Mouse (Mus musculus): Measurements from ENCODE around the gene Slfn4. TPM values are rescaled to one million over a fixed set of nuclear protein-coding genes. Genes with fewer than 3 reads are reported as not detected.
"Not testable (repeated sequence)": the region's sequence is repeated elsewhere in the genome, so short reads cannot be mapped to it uniquely, and the experiment has no call there.

Slfn4 gene
- total RNA-seq (2022): under 1 TPM in 2 of 4 experiments, not detected in 2; 0.09 to 0.11 TPM

DNA sequence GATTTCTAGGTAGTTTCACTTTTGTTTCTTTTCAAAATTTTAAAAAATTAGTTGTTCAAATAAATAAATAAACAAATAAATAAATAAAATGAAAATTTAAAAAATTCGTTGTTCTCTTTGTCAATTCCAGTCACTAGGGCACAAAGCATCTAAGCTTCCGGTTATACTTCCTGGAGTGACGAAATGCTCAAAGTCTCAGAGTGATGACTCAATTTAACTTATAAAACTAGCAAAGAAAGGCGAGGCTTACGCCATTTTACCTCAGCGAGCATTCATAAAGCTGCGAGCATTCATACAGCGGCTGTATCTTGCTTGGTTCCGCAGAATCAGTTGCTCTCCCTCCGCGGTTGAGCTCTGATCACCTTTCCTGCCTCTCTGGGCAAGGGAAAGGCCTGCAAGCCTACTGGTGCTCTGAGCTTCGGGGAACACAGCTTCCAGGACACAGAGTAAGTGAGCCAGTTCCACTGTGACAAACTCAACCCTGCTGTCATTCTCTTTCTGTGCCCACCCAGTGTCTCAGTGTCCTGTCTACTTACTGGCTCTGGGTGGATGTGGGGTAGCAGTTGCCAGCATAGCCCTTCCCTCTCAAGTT is at the start of gene Slfn4:
Slfn4 (plus strand) TSS at position 239 of the 592 bp plus-strand sequence.
- DNase-seq (ENCODE audit: low spot score in 2 of 2): no peak

DNA sequence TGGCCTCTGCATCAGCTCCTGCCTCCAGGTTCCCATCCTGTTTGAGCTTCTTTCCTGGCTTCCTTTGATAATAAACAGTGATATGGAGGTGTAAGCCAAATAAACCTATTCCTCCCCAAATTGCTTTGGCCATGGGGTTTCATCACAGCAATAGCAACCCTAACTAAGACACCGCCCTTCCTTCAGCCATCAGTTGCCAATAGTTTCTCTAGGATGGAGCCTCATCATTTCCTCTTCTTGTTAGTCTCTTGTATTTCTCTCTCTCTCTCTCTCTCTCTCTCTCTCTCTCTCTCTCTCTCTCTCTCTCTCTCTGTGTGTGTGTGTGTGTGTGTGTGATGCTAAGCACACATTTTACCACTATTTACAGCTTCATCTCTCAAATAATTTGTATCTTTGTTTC is 49.4 kb upstream of the Slfn4 start:
- not testable (repeated sequence) for DNase-seq (ENCODE audit: low spot score in 2 of 2)

DNA sequence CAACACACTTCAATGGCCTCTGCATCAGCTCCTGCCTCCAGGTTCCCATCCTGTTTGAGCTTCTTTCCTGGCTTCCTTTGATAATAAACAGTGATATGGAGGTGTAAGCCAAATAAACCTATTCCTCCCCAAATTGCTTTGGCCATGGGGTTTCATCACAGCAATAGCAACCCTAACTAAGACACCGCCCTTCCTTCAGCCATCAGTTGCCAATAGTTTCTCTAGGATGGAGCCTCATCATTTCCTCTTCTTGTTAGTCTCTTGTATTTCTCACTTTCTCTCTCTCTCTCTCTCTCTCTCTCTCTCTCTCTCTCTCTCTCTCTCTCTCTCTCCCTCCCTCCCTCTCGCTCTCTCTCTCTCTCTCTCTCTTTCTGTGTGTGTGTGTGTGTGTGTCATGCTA is 37.7 kb upstream of the Slfn4 start:
- not testable (repeated sequence) for DNase-seq (ENCODE audit: low spot score in 2 of 2)

DNA sequence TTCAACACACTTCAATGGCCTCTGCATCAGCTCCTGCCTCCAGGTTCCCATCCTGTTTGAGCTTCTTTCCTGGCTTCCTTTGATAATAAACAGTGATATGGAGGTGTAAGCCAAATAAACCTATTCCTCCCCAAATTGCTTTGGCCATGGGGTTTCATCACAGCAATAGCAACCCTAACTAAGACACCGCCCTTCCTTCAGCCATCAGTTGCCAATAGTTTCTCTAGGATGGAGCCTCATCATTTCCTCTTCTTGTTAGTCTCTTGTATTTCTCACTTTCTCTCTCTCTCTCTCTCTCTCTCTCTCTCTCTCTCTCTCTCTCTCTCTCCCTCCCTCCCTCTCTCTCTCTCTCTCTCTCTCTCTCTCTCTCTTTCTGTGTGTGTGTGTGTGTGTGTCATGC is 26.0 kb upstream of the Slfn4 start:
- DNase-seq (ENCODE audit: low spot score in 2 of 2): not testable (repeated sequence)

DNA sequence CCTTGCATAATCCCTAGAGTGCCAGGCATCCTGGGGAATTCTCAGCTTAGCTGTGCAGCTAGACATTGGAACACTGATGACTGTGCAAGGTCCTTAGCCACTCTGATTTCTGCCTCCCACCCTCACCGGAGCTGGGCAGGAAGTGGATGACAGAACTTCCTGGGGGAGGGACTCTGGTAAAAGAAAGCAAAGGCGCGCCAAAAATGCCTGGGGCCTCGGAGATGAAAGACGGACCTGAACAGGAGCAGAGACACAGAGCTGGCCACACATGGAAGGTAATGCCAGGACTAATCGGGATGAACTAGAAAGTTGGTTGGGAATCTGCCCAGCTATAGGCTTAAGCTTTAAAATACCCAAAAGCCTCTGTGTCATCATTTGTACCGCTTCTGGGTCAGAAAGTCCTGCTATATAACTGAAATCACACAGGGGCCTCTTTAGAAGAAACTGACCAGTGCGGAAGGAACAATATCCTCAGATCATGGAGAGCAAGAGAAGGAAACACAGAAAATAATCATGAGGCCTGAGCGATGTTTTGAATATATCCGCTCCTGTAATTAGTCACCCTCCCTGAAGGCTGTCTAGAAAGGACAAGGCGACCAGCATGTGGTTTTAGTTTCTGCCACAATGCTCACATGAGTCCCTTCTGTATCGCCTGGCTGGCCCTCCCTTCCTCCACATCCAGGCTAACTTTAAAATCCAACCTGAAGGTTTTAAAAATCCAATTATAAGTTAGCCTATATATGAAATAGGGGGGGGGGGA is 16.3 kb downstream of the Slfn4 start, which contains the start of gene Slfn3:
Slfn3 (plus strand) TSS at position 197 of the 760 bp plus-strand sequence.
- no peak for DNase-seq (ENCODE audit: low spot score in 2 of 2)

DNA sequence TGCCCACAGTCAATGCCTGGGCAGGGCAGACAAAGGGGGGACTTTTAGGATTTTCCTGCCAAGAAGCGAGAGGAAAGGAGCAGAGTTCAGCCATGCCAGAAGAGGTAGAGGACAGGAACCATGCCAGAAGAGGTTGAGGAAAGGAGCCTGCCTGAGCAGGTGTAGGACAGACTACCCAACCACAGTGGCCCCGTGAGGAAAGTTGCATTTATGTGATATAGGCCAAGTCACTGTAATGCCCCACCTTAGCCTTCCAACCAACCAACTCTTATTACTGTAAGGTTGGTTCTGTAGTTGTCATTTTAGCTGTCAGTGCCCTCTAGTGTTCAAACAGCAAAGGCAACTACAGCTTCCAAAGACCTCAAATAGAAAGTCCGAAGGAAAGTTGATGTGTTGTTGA is 17.0 kb downstream of the Slfn4 start:
- DNase-seq (ENCODE audit: low spot score in 2 of 2): no peak

DNA sequence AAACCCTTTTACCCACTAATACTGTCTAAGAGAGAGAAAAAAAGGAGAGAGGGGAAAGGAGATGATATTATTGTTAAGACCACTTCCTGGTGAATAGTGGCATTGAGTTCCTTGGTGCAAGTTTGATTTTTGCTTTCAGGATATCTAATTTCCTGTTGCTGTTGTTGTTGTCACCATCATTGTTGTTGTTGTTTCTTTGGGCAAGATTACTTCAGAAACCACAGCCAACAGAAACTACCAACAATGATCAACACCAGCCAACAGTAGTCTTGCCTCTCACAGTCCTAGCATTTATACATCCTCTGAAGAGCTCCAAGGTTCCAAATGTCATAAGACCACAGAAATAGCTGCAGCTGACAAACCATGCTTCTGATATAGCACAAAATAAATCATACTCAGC is 30.0 kb downstream of the Slfn4 start:
- DNase-seq (ENCODE audit: low spot score in 2 of 2): no peak

DNA sequence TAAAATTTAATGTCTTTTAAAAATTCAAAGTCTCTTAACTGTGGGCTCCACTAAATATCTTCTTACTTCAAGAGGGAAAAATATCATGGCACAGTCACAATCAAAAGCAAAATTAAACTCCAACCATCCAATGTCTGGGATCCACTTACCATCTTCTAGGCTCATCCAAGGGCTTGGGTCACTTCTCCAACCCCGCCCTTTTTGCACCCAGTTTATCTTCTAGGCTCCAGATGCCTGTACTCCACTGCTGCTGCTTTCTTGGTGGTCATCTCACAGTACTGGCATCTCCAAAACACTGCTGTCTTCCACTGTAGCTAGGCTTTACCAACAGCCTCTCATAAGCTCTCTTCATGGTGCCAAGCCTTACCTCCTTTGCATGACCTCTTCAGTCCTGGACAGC is 41.1 kb downstream of the Slfn4 start:
- no peak for DNase-seq (ENCODE audit: low spot score in 2 of 2)

DNA sequence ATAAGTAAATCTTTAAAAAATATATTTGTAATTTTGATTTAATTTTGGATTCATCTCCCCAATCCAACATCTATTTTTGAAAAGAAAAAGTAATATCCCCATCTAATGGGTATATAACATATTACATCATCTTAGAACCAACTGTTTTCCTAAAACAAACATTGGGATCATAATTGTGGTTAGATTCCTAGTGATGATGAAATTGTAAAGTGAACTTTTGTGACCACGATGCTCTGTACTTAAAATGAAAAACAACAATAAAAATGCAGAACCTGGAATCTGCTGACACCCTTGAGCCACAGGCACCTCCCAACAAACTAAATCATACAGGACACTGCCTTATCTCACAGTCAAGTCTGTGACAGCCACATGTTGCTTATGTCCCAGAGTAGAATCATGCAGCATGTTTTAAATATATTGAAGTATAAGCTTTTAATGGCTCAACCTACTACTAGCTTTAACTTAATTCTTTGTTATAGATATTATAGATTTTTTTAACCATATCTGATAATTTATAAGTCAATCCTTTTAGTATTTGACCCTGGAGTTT is 46.4 kb downstream of the Slfn4 start:
- no peak for DNase-seq (ENCODE audit: low spot score in 2 of 2)

DNA sequence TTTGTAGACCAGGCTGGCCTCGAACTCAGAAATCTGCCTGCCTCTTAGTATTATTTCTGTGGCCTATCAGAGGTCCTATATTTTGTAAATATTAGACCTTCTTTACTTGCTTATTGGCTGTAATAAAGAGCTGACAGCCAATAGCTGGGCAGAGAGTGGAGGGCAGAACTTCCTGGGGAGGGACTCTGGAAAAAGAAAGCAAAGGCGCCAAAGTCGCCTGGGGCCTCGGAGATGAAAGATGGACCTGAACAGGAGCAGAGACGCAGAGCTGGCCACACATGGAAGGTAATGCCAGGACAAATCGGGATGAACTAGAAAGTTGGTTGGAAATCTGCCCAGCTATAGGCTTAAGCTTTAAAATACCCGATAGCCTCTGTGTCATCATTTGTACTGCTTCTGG is 48.4 kb downstream of the Slfn4 start:
- no peak for DNase-seq (ENCODE audit: low spot score in 2 of 2)

DNA sequence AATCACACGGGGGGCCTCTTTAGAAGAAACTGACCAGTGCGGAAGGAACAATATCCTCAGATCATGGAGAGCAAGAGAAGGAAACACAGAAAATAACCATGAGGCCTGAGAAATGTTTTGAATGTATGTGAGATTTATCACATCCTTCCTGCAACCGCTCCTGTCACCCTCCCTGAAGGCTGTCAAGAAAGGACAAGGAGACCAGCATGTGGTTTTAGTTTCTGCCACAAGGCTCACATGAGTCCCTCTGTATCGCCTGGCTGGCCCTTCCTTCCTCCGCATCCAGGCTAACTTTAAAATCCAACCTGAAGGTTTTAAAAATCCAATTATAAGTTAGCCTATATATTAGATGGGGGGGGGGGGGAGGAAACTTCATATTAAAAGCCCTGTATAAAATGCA is 48.8 kb downstream of the Slfn4 start:
- not testable (repeated sequence) for DNase-seq (ENCODE audit: low spot score in 2 of 2)

DNA sequence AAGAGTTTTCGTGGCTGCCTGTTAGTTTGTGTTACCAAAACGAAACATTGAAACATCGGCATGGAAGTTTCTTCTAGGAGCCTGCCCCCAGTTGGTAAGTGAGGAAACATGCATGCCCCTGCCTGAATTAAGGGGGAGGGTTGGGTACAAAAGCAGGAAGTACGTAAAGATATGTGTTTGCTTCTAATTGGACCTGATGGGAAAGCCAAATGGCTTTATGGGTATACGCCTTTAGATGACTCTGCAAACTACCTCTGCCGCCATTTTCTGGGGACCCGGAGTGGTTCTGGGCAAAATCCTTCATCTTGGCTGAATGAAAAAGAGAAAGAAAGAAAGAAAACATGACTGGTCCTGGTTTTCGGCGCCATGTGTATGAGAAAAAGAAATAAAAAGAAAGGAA is 49.2 kb downstream of the Slfn4 start:
- no peak for DNase-seq (ENCODE audit: low spot score in 2 of 2)

DNA sequence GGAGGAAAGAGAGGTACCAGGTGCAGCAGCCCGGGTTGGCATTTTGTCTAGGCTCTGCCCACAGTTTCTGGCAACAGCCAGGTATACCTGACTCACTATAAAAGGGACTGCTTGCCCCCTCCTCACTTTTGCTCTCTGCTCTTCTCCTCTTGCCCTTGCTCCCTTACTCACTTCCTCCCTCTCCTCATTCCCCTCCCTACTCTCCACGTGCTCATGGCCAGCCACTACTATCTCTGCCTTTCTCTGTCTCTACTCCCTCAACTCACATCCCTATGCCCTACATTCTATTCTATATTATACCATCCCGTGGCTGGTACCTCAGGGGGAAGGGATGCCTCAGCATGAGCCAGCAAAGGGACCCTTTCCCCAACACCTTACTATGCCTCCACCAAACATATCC is 49.8 kb downstream of the Slfn4 start:
- no peak for DNase-seq (ENCODE audit: low spot score in 2 of 2)

DNA sequence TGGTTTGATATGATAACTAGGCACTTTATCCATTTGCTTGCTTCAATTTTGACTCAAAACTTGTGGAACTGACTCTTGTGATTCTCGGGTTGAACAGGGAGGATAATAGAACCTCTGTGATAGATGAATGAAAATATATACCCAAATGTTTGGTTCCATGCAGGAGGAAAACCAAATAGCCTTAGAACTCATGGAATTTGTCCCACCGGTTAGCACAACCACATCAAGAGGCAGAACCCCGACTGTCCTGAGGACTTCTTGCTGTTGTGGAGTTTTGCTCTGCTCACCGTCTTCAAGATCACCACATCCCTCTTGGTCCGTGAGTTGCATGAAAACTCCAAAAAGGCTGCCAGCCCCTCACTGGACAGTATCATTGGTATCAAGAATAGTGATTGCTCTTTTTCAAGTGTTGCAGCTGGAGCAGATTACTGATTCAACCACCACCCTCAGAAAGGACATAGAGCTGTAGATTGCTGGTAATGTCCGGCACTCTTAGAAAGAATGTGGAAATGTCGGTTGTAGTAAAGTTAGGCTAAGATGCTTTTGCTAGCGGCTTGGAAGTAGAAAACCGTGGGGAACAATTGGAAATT is 50.5 kb downstream of the Slfn4 start:
- no peak for DNase-seq (ENCODE audit: low spot score in 2 of 2)

DNA sequence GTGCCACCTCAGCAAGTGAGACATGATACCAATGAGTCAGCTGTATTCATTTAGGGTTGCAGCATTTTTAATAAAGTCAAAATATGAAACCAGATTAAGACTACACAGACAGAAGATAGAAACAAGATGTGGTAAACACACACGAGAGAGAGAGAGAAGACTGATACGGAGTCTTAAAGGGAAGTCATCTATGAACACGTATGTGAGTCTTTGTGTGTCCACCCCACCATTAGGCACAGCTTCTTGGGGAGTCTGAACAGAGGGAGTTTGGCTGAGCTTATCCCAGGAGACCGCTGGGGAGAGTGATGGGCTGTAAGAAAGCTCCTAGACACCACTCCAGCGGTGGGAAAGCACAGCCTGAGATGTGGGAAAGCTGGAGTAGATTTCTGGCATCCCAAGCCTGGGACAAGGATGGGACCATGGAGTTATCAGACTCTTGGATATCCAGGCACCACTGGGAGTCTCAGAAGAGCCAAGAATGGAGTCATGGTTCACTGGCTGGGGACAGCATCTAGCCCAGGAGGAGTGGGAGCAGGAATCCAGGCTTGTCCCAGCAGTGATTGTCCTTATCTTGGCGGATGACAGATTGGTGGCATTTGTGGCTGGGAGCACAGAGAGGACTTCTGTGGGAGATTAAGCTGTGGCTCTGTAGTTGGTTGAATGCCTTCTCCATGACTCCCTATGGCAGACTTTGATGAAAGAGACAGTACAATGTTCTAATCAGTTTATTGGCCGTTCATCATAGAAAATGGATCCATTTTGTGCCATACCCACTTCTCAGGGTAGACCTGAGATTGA is 53.1 kb downstream of the Slfn4 start:
- no peak for DNase-seq (ENCODE audit: low spot score in 2 of 2)

DNA sequence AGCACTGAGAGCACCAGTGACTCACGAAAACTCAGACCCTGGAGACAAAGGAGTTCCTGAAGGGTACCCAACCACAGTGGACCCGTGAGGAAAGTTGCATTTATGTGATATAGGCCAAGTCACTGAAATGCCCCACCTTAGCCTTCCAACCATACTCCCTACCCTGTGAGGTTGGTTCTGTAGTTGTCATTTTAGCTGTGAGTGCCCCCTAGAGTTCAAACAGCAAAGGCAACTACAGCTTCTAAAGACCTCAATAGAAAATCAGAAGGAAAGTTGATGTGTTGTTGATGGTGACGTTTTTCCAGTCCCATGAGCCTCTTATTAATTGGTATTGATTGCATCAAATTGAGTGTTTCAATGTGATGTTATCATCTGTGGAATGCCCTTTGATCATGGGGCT is 56.0 kb downstream of the Slfn4 start:
- no peak for DNase-seq (ENCODE audit: low spot score in 2 of 2)

DNA sequence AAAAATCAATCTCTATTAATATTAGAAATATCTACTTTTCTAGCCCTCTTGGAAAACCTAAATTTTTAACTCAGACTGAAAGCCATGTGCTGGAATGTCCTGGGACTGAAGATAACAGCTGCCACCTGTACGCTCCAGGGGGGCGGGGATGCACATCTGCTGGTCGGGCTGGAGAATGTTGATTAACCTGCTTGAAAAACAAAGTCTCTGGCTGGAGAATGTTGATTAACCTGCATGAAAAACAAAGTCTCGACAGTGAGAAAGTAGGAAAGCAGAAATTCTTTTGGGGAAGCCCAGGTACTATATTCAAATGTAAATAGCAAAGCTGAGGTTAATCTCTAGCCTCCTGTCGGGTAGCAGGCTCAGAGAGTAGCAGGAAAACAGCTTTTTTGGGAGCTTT is 58.6 kb downstream of the Slfn4 start:
- DNase-seq (ENCODE audit: low spot score in 2 of 2): not testable (repeated sequence)

DNA sequence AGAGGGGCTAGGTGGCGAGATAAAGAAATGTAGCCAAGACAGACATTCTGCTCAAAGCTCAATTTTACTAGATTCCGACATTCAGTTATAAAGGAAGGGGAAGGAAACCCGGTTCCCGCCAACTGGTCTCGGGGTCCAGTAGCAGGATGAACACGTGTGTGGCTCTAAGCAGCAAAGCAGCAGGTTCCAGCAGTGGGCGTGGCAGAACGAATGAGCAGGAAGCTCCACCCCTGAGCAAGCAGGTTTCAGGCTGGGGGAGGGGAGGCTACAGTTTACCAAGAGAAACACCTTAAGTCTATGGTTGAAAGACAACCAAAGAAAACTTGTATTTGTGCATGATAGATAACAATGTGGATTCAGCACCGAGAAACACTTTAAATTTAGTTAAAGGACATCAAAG is 62.4 kb downstream of the Slfn4 start:
- DNase-seq (ENCODE audit: low spot score in 2 of 2): not testable (repeated sequence)

DNA sequence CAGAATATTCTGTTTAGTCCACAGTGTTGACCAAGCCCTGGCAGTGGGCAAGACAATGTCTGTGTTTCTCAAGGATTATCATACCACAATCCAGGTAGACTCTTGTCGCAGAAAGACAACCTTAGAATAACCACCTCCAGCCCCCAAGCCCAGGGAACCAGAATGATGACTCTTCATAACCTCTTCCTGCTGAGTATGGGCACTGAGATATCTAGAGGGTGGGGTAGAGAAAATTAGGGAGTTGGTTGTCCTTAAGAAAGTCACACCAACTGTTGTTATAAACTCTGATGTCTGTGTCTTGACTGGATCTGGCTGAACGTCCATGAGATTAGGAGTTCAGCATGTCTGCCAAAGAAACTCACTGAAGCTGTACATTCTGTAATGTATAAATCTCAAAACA is 63.4 kb downstream of the Slfn4 start:
- no peak for DNase-seq (ENCODE audit: low spot score in 2 of 2)

DNA sequence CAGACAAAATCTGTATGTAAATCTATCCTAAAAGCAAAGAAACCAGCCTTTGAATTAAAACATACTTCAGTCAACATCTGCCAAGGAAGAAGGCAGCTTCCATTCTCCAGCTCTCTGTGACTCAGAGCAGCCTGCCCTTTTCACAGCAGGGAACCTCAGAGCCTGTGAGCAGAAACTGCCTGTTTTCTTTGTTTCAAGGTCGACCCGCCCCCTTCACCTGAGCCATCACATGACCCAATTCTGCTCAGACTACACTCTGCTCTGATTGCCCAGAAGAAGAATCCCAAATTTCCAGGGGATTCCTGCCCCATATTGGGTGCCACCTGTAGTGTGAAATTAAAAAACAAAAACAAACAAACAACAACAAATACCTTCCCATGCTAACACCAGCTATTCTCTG is 64.8 kb downstream of the Slfn4 start:
- DNase-seq (ENCODE audit: low spot score in 2 of 2): no peak

Data from layer of hippocampus, adult 8-10 months (tissue).